ENCODE assay signal across 19 mouse cellular contexts in genomic region chr5:43300979-43301378, GRCm38 (mm10).
A peak's percentile ranks its signal among the peaks of the same experiment; 100 is the strongest.
DNase-seq lines count a peak whose midpoint lies in the region; ATAC-seq lines count a peak whose summit lies in the region.
"Had no signal": no experiment of that assay in that cellular context is flagged by ENCODE, and none has a peak within 500 bp of the region (broad histone marks: within the 10 kb centered on the region; RNA-seq: fewer than 3 reads in every experiment).

No protein-coding gene starts in this region.

- no peaks in the 10 kb centered on the region for H3K36me3 ChIP-seq in megakaryocyte, embryonic 14.5 days (replicated peaks; ENCODE audit: low read length)
- H3K36me3 ChIP-seq: G1E had no signal

- H3K4me1 ChIP-seq in megakaryocyte, embryonic 14.5 days = peaks cover 26% of the 10 kb centered on the region

- no peaks in the 10 kb centered on the region for H3K9me3 ChIP-seq in megakaryocyte, embryonic 14.5 days
- H3K9me3 ChIP-seq: G1E had no signal

- no peaks in the 10 kb centered on the region for H3K27me3 ChIP-seq in megakaryocyte, embryonic 14.5 days (replicated peaks)
- H3K27me3 ChIP-seq: CH12.LX, Patski had no signal

- H3K4me3 ChIP-seq in megakaryocyte, embryonic 14.5 days (replicated peaks) = peak overlapping the region; percentile 62

- DNase-seq in lung, postnatal 14 days = no peak
- DNase-seq: adrenal gland, adult 2 months; adrenal gland, adult 8-10 months; adrenal gland, postnatal 10 days; adrenal gland, postnatal 14 days; adrenal gland, postnatal 25 days; adrenal gland, postnatal 36 days; B cell, adult 2 months; cerebellum, adult 11 months; cerebellum, adult 11-12 months; cerebellum, adult 18-20 months had no signal

- ATAC-seq in megakaryocyte, adult 5-6 weeks (ENCODE audit: poor library complexity, severe bottlenecking) = no peak
- peak; percentile 61 to 62 for ATAC-seq in hematopoietic stem cell, adult 5-6 weeks (replicated peaks in 1 of 2; ENCODE audit: insufficient read depth in 1 of 2, low FRiP score in 2 of 2, low TSS enrichment in 1 of 2, low read depth in 1 of 2, poor library complexity in 2 of 2, severe bottlenecking in 2 of 2)
- ATAC-seq: activated CD4-positive, CD25-positive, alpha-beta regulatory T cell, adult 4 months; CD4-positive, CD25-positive, alpha-beta regulatory T cell, adult 4 months; Patski had no signal
